Mouse (Mus musculus) frontal cortex, postnatal 36 days (tissue): Measurements from ENCODE around the gene Rtn1.

ENCODE experiments used
- DNase-seq, 2 experiments: peaks; one replicate each; pipeline ENCODE4 v3.0.0; 2022; ENCODE audit warnings: low spot score in 2 of 2

The Rtn1 gene

GRCm38 (mm10) chr12:72408954-72409353 lies at the start of gene Rtn1:
TSS of gene Rtn1 (minus strand) at chr12:72409054.
- no peak for DNase-seq

- DNase-seq, result no peak
Observed at GRCm38 (mm10) chr12:72453941-72454340, 45.1 kb upstream of the Rtn1 start.

GRCm38 (mm10) chr12:72441839-72442576 lies 33.2 kb upstream of the Rtn1 start, which contains the start of gene Lrrc9:
TSS of gene Lrrc9 (plus strand) at chr12:72441866.
- DNase-seq, result peak in 1 of 2 experiments; percentile 35

- DNase-seq, result no peak
Observed at GRCm38 (mm10) chr12:72438961-72439480, 30.2 kb upstream of the Rtn1 start.

- no peak for DNase-seq
Observed at GRCm38 (mm10) chr12:72437676-72438341, 29.0 kb upstream of the Rtn1 start.

GRCm38 (mm10) chr12:72433241-72433865 lies 24.5 kb upstream of the Rtn1 start:
- DNase-seq, result no peak

GRCm38 (mm10) chr12:72432209-72432608 lies 23.4 kb upstream of the Rtn1 start:
- DNase-seq, result no peak

- peak; percentile 74 to 86 for DNase-seq
Observed at GRCm38 (mm10) chr12:72427722-72428126, 18.9 kb upstream of the Rtn1 start.

GRCm38 (mm10) chr12:72422681-72423080 lies 13.8 kb upstream of the Rtn1 start:
- DNase-seq, result no peak

- peak in 1 of 2 experiments; percentile 33 for DNase-seq
Observed at GRCm38 (mm10) chr12:72417762-72418161, 8.9 kb upstream of the Rtn1 start.

- DNase-seq, result peak; percentile 77
Observed at GRCm38 (mm10) chr12:72408111-72408891, 553 bp downstream of the Rtn1 start.

- DNase-seq, result peak in 1 of 2 experiments; percentile 41
Observed at GRCm38 (mm10) chr12:72407721-72408110, 1.1 kb downstream of the Rtn1 start.

GRCm38 (mm10) chr12:72407146-72407545 lies 1.7 kb downstream of the Rtn1 start:
- DNase-seq, result peak; percentile 24 to 54

GRCm38 (mm10) chr12:72405031-72405430 lies 3.8 kb downstream of the Rtn1 start:
- no peak for DNase-seq

- DNase-seq, result peak; percentile 51 to 52
Observed at GRCm38 (mm10) chr12:72393046-72393805, 15.6 kb downstream of the Rtn1 start.

GRCm38 (mm10) chr12:72390346-72390745 lies 18.5 kb downstream of the Rtn1 start:
- no peak for DNase-seq

GRCm38 (mm10) chr12:72389377-72390103 lies 19.3 kb downstream of the Rtn1 start:
- DNase-seq, result no peak

- DNase-seq, result no peak
Observed at GRCm38 (mm10) chr12:72388835-72389234, 20.0 kb downstream of the Rtn1 start.

GRCm38 (mm10) chr12:72388135-72388534 lies 20.7 kb downstream of the Rtn1 start:
- no peak for DNase-seq

- DNase-seq, result peak in 1 of 2 experiments; percentile 30
Observed at GRCm38 (mm10) chr12:72376309-72376708, 32.5 kb downstream of the Rtn1 start.
